7 mouse cellular contexts compared by ENCODE assay signal in the genomic region with DNA sequence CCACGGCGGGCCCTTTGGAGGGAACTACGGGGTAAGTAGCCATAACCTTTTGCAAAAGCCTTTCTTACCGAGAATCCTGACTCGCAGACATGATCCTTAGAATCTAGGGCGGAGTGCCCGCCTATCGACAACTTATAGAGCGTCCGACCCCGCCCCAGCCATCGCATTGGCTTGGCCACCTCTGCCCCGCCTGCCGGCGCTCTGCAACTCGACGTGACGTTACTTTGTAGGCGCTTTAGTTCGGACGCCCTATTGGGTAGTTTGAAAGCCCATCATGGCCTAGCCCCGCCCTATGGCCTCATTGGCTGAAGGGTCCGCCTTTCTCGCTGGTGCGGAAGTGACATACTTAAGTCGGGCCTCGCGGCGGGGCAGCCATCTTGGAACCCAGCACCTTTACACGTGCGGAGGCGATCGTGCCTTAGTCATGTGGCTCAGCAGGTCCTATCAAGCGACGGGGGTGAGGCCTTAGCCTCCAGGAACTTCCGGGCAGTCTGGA. TPM values are rescaled to one million over a fixed set of nuclear protein-coding genes. Genes with fewer than 3 reads are reported as not detected.
A peak's percentile ranks its signal among the peaks of the same experiment; 100 is the strongest.
DNase-seq lines count a peak whose midpoint lies in the region; ATAC-seq lines count a peak whose summit lies in the region.

A gene (minus strand): TSS at position 213 of the 496 bp plus-strand sequence.

- H3K4me1 ChIP-seq in embryonic facial prominence, embryonic 12.5 days, result peaks cover 15% of the 10 kb centered on the region
- H3K4me1 ChIP-seq in limb, embryonic 11.5 days (ENCODE audit: control insufficient read depth, insufficient read depth, low read length), result peaks cover 8% of the 10 kb centered on the region; the same call in 1 of the 2 replicates
- peaks cover 16% of the 10 kb centered on the region for H3K4me1 ChIP-seq in midbrain, embryonic 14.5 days (ENCODE audit: control insufficient read depth, insufficient read depth, low read length)

- peak within 1 kb of the TSS; percentile 100 for H3K4me3 ChIP-seq in embryonic facial prominence, embryonic 12.5 days
- H3K4me3 ChIP-seq in limb, embryonic 11.5 days (ENCODE audit: low read depth, low read length), result peak within 1 kb of the TSS; percentile 100
- peak within 1 kb of the TSS; percentile 100 for H3K4me3 ChIP-seq in midbrain, embryonic 14.5 days (replicated peaks; ENCODE audit: low read depth, low read length)

- H3K4me2 ChIP-seq in embryonic facial prominence, embryonic 12.5 days (replicated peaks), result peak within 1 kb of the TSS; percentile 82
- H3K4me2 ChIP-seq in limb, embryonic 11.5 days (ENCODE audit: low read depth, severe bottlenecking), result peak within 1 kb of the TSS; percentile 96
- H3K4me2 ChIP-seq in midbrain, embryonic 14.5 days (ENCODE audit: low read length), result peak within 1 kb of the TSS; percentile 98

- no peaks in the 10 kb centered on the region for H3K27me3 ChIP-seq in embryonic facial prominence, embryonic 12.5 days
- no peaks in the 10 kb centered on the region for H3K27me3 ChIP-seq in limb, embryonic 11.5 days (ENCODE audit: control insufficient read depth, insufficient read depth, low read length)
- H3K27me3 ChIP-seq in midbrain, embryonic 14.5 days (ENCODE audit: control insufficient read depth, insufficient read depth, low read length), result no peaks in the 10 kb centered on the region

- H3K9me3 ChIP-seq in embryonic facial prominence, embryonic 12.5 days, result no peaks in the 10 kb centered on the region
- H3K9me3 ChIP-seq in limb, embryonic 11.5 days (ENCODE audit: control insufficient read depth, low read length), result no peaks in the 10 kb centered on the region
- H3K9me3 ChIP-seq in midbrain, embryonic 14.5 days (ENCODE audit: control insufficient read depth, low read length), result no peaks in the 10 kb centered on the region

- peak; percentile 98 for DNase-seq in adrenal gland, postnatal 25 days
- peak; percentile 100 for DNase-seq in heart, adult 11 months
- peak; percentile 100 for DNase-seq in kidney, adult 18-20 months
- peak; percentile 99 for DNase-seq in limb, embryonic 11.5 days (ENCODE audit: low spot score)
- DNase-seq in midbrain, embryonic 14.5 days, result peak; percentile 100
- peak; percentile 99 for DNase-seq in spleen, adult 18-20 months

- peak within 1 kb of the TSS; percentile 97 for H3K27ac ChIP-seq in embryonic facial prominence, embryonic 12.5 days
- peak within 1 kb of the TSS; percentile 96 for H3K27ac ChIP-seq in limb, embryonic 11.5 days (replicated peaks; ENCODE audit: low read depth, low read length)
- peak within 1 kb of the TSS; percentile 96 for H3K27ac ChIP-seq in midbrain, embryonic 14.5 days (replicated peaks; ENCODE audit: low read depth, low read length)

- H3K36me3 ChIP-seq in embryonic facial prominence, embryonic 12.5 days, result peaks cover 78% of the 10 kb centered on the region
- H3K36me3 ChIP-seq in limb, embryonic 11.5 days (ENCODE audit: control insufficient read depth, insufficient read depth, low read length), result peaks cover 36% of the 10 kb centered on the region
- H3K36me3 ChIP-seq in midbrain, embryonic 14.5 days (ENCODE audit: control insufficient read depth, insufficient read depth, low read length), result peaks cover 77% of the 10 kb centered on the region

- H3K9ac ChIP-seq in embryonic facial prominence, embryonic 12.5 days, result peak within 1 kb of the TSS; percentile 100
- peak within 1 kb of the TSS; percentile 99 for H3K9ac ChIP-seq in limb, embryonic 11.5 days (ENCODE audit: low read length)
- peak within 1 kb of the TSS; percentile 99 for H3K9ac ChIP-seq in midbrain, embryonic 14.5 days (replicated peaks; ENCODE audit: low read length)

- ATAC-seq in embryonic facial prominence, embryonic 12.5 days (ENCODE audit: insufficient number of reproducible peaks, insufficient read depth, low FRiP score, low TSS enrichment), result peak; percentile 99
- peak; percentile 99 for ATAC-seq in limb, embryonic 11.5 days (ENCODE audit: insufficient number of reproducible peaks, low FRiP score, low TSS enrichment, low read depth)
- ATAC-seq in midbrain, embryonic 14.5 days (ENCODE audit: low FRiP score, low TSS enrichment), result peak; percentile 97

- WGBS in embryonic facial prominence, embryonic 12.5 days, result under 1% methylated on average over 36 of the region's 36 CpGs
- WGBS in limb, embryonic 11.5 days, result under 1% methylated on average over 36 of the region's 36 CpGs
- under 1% methylated on average over 36 of the region's 36 CpGs for WGBS in midbrain, embryonic 14.5 days

RNA-seq across cellular contexts. Expression of the gene that starts here (rescaled TPM):
- total RNA-seq in adrenal gland, postnatal 25 days (2021), result 624 and 654 TPM in 2 replicates
- 561 and 632 TPM in 2 replicates for polyA plus RNA-seq in embryonic facial prominence, embryonic 12.5 days (2016; fragmentation: Nextera tagmentation; extraction: Ambion mirVana)
- polyA plus RNA-seq in limb, embryonic 11.5 days (2014; fragmentation: Nextera tagmentation; extraction: Ambion mirVana), result 759 and 892 TPM in 2 replicates
- polyA plus RNA-seq in midbrain, embryonic 14.5 days (2014; fragmentation: Nextera tagmentation; extraction: Ambion mirVana), result 707 and 863 TPM in 2 replicates

Comparison
In these comparisons a context has a peak if more than half of its experiments do, and no peak if none do; other contexts are left out.
1. Peak in every context shown above with its lines: DNase-seq, ATAC-seq, H3K4me3 ChIP-seq and H3K27ac ChIP-seq.